Mouse (Mus musculus) kidney, postnatal 0 days (tissue): ENCODE measurements at regions not wholly inside any gene's neighbourhood (a gene's known extent, or its start where the extent isn't known, plus 50 kb on each side); places are given as distances from the start of the nearest gene placed in this dataset.
A peak's percentile ranks its signal among the peaks of the same experiment; 100 is the strongest.

Experiments
- ATAC-seq: fragments of 200-750 bp; cut with Nextera tagmentation; replicated peaks from 2 replicates; pipeline ENCODE4 v1.8.0; 2017; ENCODE audit warnings: low read depth, moderate number of reproducible peaks, moderate TSS enrichment, moderate library complexity; ENCODE audit not compliant: low FRiP score
- DNase-seq: peaks from one replicate; pipeline ENCODE4 v3.0.0-alpha.2; 2016; ENCODE audit warnings: low spot score
- H3K27ac ChIP-seq: fragments of 300-500 bp; sonication (generic); 2 replicates; pipeline ENCODE4 v1.5.1; 2014; ENCODE audit warnings: mild to moderate bottlenecking
- H3K27me3 ChIP-seq: fragments of 300-500 bp; sonication (generic); 2 replicates; pipeline ENCODE4 v1.6.1; 2014; ENCODE audit warnings: low read length, mixed read lengths; ENCODE audit not compliant: insufficient read depth
- H3K36me3 ChIP-seq: fragments of 300-500 bp; sonication (generic); 2 replicates; pipeline ENCODE4 v1.6.1; 2014; ENCODE audit warnings: low read length, mixed read lengths; ENCODE audit not compliant: insufficient read depth
- H3K4me1 ChIP-seq: fragments of 300-500 bp; sonication (generic); replicated peaks from 2 replicates; pipeline ENCODE4 v1.6.1; 2014; ENCODE audit warnings: antibody characterized with exemption, low read length, mixed read lengths; ENCODE audit not compliant: insufficient read depth
- H3K4me2 ChIP-seq: fragments of 300-500 bp; sonication (generic); 2 replicates; pipeline ENCODE4 v1.6.1; 2014; ENCODE audit warnings: mild to moderate bottlenecking, low read length, moderate library complexity, mixed read lengths
- H3K4me3 ChIP-seq: fragments of 300-500 bp; sonication (generic); replicated peaks from 2 replicates; pipeline ENCODE4 v1.5.1; 2014; ENCODE audit warnings: low read depth, low read length
- H3K9ac ChIP-seq: fragments of 300-500 bp; sonication (generic); 2 replicates; pipeline ENCODE4 v1.6.1; 2014; ENCODE audit warnings: low read depth, low read length
- H3K9me3 ChIP-seq: fragments of 300-500 bp; sonication (generic); replicated peaks from 2 replicates; pipeline ENCODE4 v1.6.1; 2016; ENCODE audit warnings: low read length, inconsistent platforms, mixed read lengths
- CTCF ChIP-seq: IDR thresholded peaks from 2 replicates; pipeline ENCODE4 v1.5.1; 2016; ENCODE audit warnings: antibody characterized with exemption, low read depth, mild to moderate bottlenecking, moderate library complexity
- WGBS: fragments of 180-500 bp; shearing (Covaris S2); extraction: QIAGEN DNeasy Blood & Tissue Kit; methylation state at CpG from one replicate; pipeline ENCODE4 v1.1.7; 2014; 5-methylcytosine and 5-hydroxymethylcytosine counted together

DNA sequence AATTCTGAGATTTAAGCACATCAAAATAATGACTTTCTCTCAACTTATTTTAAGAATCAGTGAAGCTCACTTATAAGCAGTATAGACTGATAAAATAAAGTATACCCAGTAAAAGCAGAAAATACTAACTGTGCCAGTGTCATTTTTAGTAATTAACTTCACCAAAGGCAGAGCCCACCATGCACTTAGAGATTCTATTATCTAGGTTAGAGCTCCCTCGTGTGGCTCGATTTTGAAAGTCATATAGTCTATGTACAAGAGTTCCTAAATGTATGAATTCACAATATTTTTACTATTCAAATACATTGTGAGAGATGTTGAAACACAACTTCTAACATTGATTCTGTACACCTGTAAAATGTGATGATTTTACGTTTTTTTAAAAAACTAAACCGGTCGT is 589.3 kb downstream of the Kcnj3 start:
- Histone ChIP-seq H3K9me3 (no peaks in the 10 kb centered on the region), H3K27ac (no peak overlapping the region), H3K4me2 (no peak overlapping the region), H3K36me3 (no peaks in the 10 kb centered on the region), H3K9ac (no peak overlapping the region), H3K27me3 (no peaks in the 10 kb centered on the region), H3K4me3 (no peak overlapping the region), H3K4me1 (no peaks in the 10 kb centered on the region)
- WGBS = 5% methylated on average over 5 of the region's 5 CpGs
- TF ChIP-seq CTCF = peak; percentile 66
- DNase-seq = peak; percentile 76
- ATAC-seq = no peak

DNA sequence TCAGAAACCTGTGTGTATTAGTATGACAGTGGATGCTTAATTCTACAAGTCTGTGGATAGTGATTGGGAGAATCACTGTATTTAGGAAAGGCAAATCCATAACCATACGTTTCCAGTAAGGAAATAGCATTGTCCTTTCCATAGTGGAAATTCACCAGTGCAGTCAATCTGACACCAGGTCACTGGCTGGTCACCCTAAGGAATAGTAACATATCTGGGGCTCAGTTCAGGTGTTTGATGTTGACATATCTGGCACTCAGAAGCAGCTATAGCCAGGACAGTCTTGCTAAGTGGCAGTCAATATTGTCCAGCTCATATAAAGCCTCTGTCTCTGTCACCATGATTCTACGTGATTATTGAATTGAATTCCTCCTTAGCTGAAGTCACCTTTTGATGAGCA is 593.2 kb downstream of the Kcnj3 start:
- Histone ChIP-seq H3K9me3 (no peaks in the 10 kb centered on the region), H3K4me2 (no peak overlapping the region), H3K27me3 (no peaks in the 10 kb centered on the region), H3K4me1 (no peaks in the 10 kb centered on the region), H3K36me3 (no peaks in the 10 kb centered on the region), H3K27ac (no peak overlapping the region), H3K4me3 (no peak overlapping the region), H3K9ac (no peak overlapping the region)
- ATAC-seq (no peak), DNase-seq (no peak)
- no peak for TF ChIP-seq CTCF
- 84% methylated on average over 2 of the region's 2 CpGs for WGBS
